Mouse (Mus musculus) brain, adult 10 weeks (tissue): Measurements from ENCODE around the gene Ighmbp2. TPM values are rescaled to one million over a fixed set of nuclear protein-coding genes. Genes with fewer than 3 reads are reported as not detected.

Experiments used
- polyA plus RNA-seq: library from polyadenylated mRNA; stranded (reverse); fragments of 350-450 nt; fragmentation: Illumina TruSeq; extraction: RNeasy Lipid Tissue Mini Kit (QIAGEN cat#74804); gene quantifications from one replicate; pipeline ENCODE4 v1.2.3, GENCODE M21; 2015; ENCODE audit warnings: low read depth, low replicate concordance

The Ighmbp2 gene
- polyA plus RNA-seq = 6.7 TPM

GRCm38 (mm10) chr19:3282572-3283467, at the start of gene Ighmbp2, which contains the start of gene Mrpl21:
Gene Ighmbp2 (minus strand): TSS chr19:3283017.
Gene Mrpl21 (plus strand): TSS chr19:3282901.

GRCm38 (mm10) chr19:3322261-3322969, 39.6 kb upstream of the Ighmbp2 start, which contains the start of gene Cpt1a:
Gene Cpt1a (plus strand): TSS chr19:3322334.

Other genes with a start within 250 kb of the Ighmbp2 start
- 80.2 TPM for gene Mrpl21, start 116 bp downstream of the Ighmbp2 start, polyA plus RNA-seq
- gene Cpt1a, start 39.3 kb upstream of the Ighmbp2 start, polyA plus RNA-seq = 16.3 TPM
- not detected for gene Tesmin, start 105.8 kb upstream of the Ighmbp2 start, polyA plus RNA-seq
- 1.8 TPM for gene Gal, start 131.5 kb upstream of the Ighmbp2 start, polyA plus RNA-seq